Mouse (Mus musculus) gastrocnemius, postnatal 14 days (tissue): ENCODE measurements around the gene Colec11. TPM values are rescaled to one million over a fixed set of nuclear protein-coding genes. Genes with fewer than 3 reads are reported as not detected.

Experiments used
- total RNA-seq, 2 experiments: library from RNA; stranded (reverse); gene quantifications; 2 replicates each; pipeline ENCODE4 v1.2.3; 2021

Colec11 gene
- total RNA-seq, 2 experiments from 2014 or later, result 1.4 TPM

Other genes starting within 250 kb of the Colec11 start
- gene Dcdc2c, start 71.0 kb downstream of the Colec11 start, total RNA-seq, result under 1 TPM in 1 of 2 experiments, not detected in 1; 0.16 TPM
- gene Allc, start 40.9 kb downstream of the Colec11 start, total RNA-seq, result not detected
- gene Rps7, start 12.6 kb upstream of the Colec11 start, total RNA-seq, result 100 to 1,000 TPM; 261 to 309 TPM
- gene Rnaseh1, start 26.2 kb upstream of the Colec11 start, total RNA-seq, result 1 to 10 TPM; 4.6 to 5.1 TPM
- 10 to 100 TPM; 25.1 TPM for gene Adi1, start 51.9 kb upstream of the Colec11 start, total RNA-seq
- gene Trappc12, start 127.1 kb upstream of the Colec11 start, total RNA-seq, result 10 to 100 TPM; 13.6 to 14.8 TPM
- 1 to 10 TPM; 6.4 to 7.0 TPM for gene Eipr1, start 128.4 kb upstream of the Colec11 start, total RNA-seq